Mouse (Mus musculus) adipocyte (in vitro differentiated cells): ENCODE data around the gene Cfap97.
A peak's percentile ranks its signal among the peaks of the same experiment; 100 is the strongest.
"Not testable (repeated sequence)": the region's sequence is repeated elsewhere in the genome, so short reads cannot be mapped to it uniquely, and the experiment has no call there.

Experiments
- DNase-seq: peaks from one replicate; pipeline ENCODE4 v3.0.0-alpha.2; 2016; ENCODE audit warnings: low spot score

Cfap97 gene

GRCm38 (mm10) chr8:46226622-46227021 is 75.1 kb downstream of the Cfap97 start:
- DNase-seq, result no peak

GRCm38 (mm10) chr8:46231968-46232367 is 80.4 kb downstream of the Cfap97 start:
- not testable (repeated sequence) for DNase-seq

- no peak for DNase-seq
Measured at GRCm38 (mm10) chr8:46232798-46233197, 81.2 kb downstream of the Cfap97 start.

GRCm38 (mm10) chr8:46234736-46235135 is 83.2 kb downstream of the Cfap97 start:
- no peak for DNase-seq

GRCm38 (mm10) chr8:46236441-46237223 is 85.1 kb downstream of the Cfap97 start:
- peak; percentile 41 for DNase-seq

- DNase-seq, result peak; percentile 79
Measured at GRCm38 (mm10) chr8:46241568-46242374, 90.2 kb downstream of the Cfap97 start.

GRCm38 (mm10) chr8:46242946-46243345 is 91.4 kb downstream of the Cfap97 start:
- DNase-seq, result no peak
